Mouse (Mus musculus) heart, embryonic 15.5 days (tissue): ENCODE measurements at regions not wholly inside any gene's neighbourhood (a gene's known extent, or its start where the extent isn't known, plus 50 kb on each side); places are given as distances from the start of the nearest gene placed in this dataset.

Experiments used
- ATAC-seq: fragments of 200-750 bp; cut with Nextera tagmentation; replicated peaks from 2 replicates; pipeline ENCODE4 v1.8.0; 2017; ENCODE audit warnings: low read depth, moderate TSS enrichment; ENCODE audit not compliant: insufficient number of reproducible peaks, insufficient read depth, low FRiP score
- H3K27ac ChIP-seq: fragments of 300-500 bp; sonication (generic); 2 replicates; pipeline ENCODE4 v1.5.1; 2015; ENCODE audit warnings: mild to moderate bottlenecking, inconsistent platforms
- H3K27me3 ChIP-seq: fragments of 300-500 bp; sonication (generic); 2 replicates; pipeline ENCODE4 v1.6.1; 2015; ENCODE audit warnings: inconsistent platforms
- H3K36me3 ChIP-seq: fragments of 300-500 bp; sonication (generic); 2 replicates; pipeline ENCODE4 v1.6.1; 2015; ENCODE audit warnings: mild to moderate bottlenecking, inconsistent platforms
- H3K4me1 ChIP-seq: fragments of 300-500 bp; sonication (generic); replicated peaks from 2 replicates; pipeline ENCODE4 v1.6.1; 2015; ENCODE audit warnings: inconsistent platforms
- H3K4me2 ChIP-seq: fragments of 300-500 bp; sonication (generic); 2 replicates; pipeline ENCODE4 v1.6.1; 2015; ENCODE audit warnings: inconsistent platforms, mild to moderate bottlenecking, moderate library complexity
- H3K4me3 ChIP-seq: fragments of 300-500 bp; sonication (generic); 2 replicates; pipeline ENCODE4 v1.5.1; 2015; ENCODE audit warnings: mild to moderate bottlenecking, inconsistent platforms
- H3K9ac ChIP-seq: fragments of 300-500 bp; sonication (generic); 2 replicates; pipeline ENCODE4 v1.6.1; 2015; ENCODE audit warnings: mild to moderate bottlenecking, inconsistent platforms
- H3K9me3 ChIP-seq: fragments of 300-500 bp; sonication (generic); replicated peaks from 2 replicates; pipeline ENCODE4 v1.6.1; 2016; ENCODE audit warnings: inconsistent platforms
- WGBS: fragments of 180-500 bp; shearing (Covaris S2); methylation state at CpG from one replicate; pipeline ENCODE4 v1.1.7; 2015; ENCODE audit warnings: mixed read lengths; 5-methylcytosine and 5-hydroxymethylcytosine counted together

DNA sequence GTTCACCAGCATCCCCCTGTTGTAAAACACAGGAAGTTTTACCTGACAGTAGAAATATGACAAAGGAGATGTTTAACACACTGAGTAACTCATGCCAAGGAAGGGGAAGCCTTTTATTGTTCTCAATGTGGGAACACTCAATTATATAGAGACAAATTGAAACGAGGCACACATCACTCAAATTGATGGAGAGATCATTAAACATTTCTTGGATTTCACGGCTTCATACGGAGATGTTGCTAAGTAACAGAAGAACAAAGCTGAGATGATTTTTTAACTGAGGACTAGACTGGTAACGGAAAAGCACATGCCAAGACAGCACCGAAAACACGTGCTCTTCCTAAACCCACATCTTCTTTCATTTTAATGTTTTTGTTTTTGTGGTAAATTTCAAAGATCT lies 437.0 kb upstream of the Intu start:
- no peaks in the 10 kb centered on the region for H3K36me3 ChIP-seq
- no peak for ATAC-seq
- WGBS, result 87% methylated on average over 6 of the region's 6 CpGs
- H3K4me2 ChIP-seq, result no peak overlapping the region
- no peaks in the 10 kb centered on the region for H3K27me3 ChIP-seq
- no peaks in the 10 kb centered on the region for H3K9me3 ChIP-seq
- no peaks in the 10 kb centered on the region for H3K4me1 ChIP-seq
- H3K4me3 ChIP-seq, result no peak overlapping the region
- no peak overlapping the region for H3K27ac ChIP-seq
- H3K9ac ChIP-seq, result no peak overlapping the region

DNA sequence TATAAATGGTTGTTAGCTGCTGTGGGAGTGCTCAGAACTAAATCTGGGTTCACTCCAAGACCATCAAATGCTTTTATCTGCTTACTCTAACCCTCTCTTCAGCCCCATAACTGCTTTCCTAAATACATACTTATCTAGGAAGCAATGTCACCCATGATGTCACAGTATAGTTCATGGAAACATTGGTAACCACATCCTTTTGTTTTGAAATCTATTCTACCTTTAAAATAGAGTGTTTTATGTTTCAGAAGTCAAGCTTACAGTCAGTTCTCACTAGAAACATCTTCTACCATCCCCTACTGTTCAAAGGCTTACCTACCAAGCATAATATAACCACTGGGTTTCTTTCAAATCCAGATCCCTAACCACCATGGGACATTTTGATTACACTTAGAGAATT lies 436.4 kb upstream of the Intu start:
- no peak for ATAC-seq
- Histone ChIP-seq H3K27me3 (no peaks in the 10 kb centered on the region), H3K27ac (no peak overlapping the region), H3K36me3 (no peaks in the 10 kb centered on the region), H3K9me3 (no peaks in the 10 kb centered on the region), H3K4me3 (no peak overlapping the region), H3K9ac (no peak overlapping the region), H3K4me1 (no peaks in the 10 kb centered on the region), H3K4me2 (no peak overlapping the region)

DNA sequence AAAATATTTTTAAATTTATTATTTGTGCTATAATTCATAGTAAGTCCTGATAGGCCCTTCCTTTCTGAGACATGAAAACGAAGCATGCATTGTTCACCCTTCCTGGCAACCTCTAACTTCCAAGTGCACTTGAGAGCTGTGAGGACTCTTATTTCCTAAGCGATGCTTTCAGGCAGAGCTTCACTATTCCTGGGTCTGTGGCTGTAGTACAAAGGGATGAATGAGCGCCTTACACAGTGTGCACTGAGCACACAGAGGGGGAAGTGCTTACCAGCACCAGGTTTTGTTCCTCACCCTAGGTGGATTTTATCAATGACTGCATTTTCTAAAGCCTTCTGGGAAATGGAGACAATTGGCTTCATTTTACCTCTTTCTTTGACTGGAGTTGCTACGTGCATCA lies 428.4 kb upstream of the Intu start:
- Histone ChIP-seq H3K27me3 (no peaks in the 10 kb centered on the region), H3K4me1 (no peaks in the 10 kb centered on the region), H3K9me3 (no peaks in the 10 kb centered on the region), H3K36me3 (no peaks in the 10 kb centered on the region), H3K4me3 (no peak overlapping the region), H3K9ac (no peak overlapping the region), H3K27ac (no peak overlapping the region), H3K4me2 (no peak overlapping the region)
- 68% methylated on average over 4 of the region's 4 CpGs for WGBS
- no peak for ATAC-seq

DNA sequence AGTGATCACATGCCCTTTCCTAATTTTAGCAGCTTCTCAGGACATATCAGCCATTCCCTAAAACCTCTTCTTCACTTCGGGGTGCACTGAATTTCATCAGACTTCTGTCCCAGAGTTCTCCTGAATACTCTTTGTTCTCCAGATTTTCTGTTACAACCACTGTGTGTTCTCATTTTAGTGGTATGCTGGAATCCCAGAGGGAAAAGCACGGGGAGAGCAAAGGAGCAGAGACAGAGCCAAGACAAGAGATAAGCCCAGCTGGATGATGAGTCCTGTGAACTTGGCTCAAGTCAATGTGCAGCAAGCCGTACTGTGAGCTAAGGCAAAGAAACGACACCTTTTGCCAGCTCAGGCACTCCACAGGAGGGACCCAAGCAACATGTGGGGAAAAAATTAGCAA lies 416.3 kb upstream of the Intu start:
- no peak for ATAC-seq
- no peak overlapping the region for H3K27ac ChIP-seq

DNA sequence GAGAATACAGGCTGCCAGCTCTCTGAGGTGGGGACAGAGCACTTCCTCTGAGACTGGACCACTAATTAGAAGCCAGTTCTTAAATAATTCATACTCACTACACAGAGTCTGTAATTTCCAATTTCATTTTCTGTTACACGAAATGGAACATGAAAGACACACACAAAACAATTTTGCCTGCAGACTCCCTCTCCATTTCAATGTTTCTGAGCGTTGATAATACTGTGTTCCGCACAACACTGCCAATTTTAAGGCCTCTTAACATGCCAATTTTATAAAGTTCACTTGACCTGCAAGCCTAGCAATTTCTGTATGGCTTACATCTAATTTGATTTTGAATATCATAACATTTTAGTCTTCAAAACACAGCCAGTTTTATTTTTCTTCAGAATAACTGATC lies 412.5 kb upstream of the Intu start:
- H3K4me2 ChIP-seq, result no peak overlapping the region
- WGBS, result 72% methylated on average over 3 of the region's 3 CpGs
- ATAC-seq, result no peak
- no peak overlapping the region for H3K9ac ChIP-seq
- no peak overlapping the region for H3K27ac ChIP-seq
- peaks cover 14% of the 10 kb centered on the region for H3K4me1 ChIP-seq
- no peaks in the 10 kb centered on the region for H3K36me3 ChIP-seq
- no peaks in the 10 kb centered on the region for H3K9me3 ChIP-seq
- no peak overlapping the region for H3K4me3 ChIP-seq
- H3K27me3 ChIP-seq, result no peaks in the 10 kb centered on the region

More for the DNA sequence above, 416.3 kb upstream of the Intu start:
- 16% methylated on average over 4 of the region's 4 CpGs for WGBS
- Histone ChIP-seq H3K9me3 (no peaks in the 10 kb centered on the region), H3K9ac (no peak overlapping the region), H3K4me1 (peaks cover 8% of the 10 kb centered on the region), H3K27me3 (no peaks in the 10 kb centered on the region), H3K4me3 (no peak overlapping the region), H3K4me2 (no peak overlapping the region), H3K36me3 (no peaks in the 10 kb centered on the region)

DNA sequence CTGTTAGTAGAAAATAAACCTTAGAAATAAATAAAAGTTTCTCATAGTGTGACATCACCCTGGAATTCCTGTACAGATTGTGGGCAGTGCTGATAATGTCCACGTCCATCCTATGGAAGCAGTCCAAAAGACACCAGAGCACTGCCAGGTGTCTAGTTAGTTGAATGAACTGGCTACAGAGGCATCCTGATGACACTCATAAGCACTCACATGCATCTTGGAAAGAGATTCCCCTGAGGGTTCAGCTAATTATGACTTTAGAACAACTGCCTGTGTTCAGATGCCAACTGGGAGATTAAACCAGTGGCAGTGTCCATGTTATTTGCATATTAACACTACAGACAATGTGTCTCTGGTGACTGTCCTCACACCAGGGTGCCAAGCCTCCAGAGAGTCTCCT lies 411.6 kb upstream of the Intu start:
- no peak overlapping the region for H3K9ac ChIP-seq
- no peak overlapping the region for H3K4me2 ChIP-seq
- no peaks in the 10 kb centered on the region for H3K9me3 ChIP-seq
- no peak overlapping the region for H3K4me3 ChIP-seq
- no peak overlapping the region for H3K27ac ChIP-seq
- no peaks in the 10 kb centered on the region for H3K27me3 ChIP-seq
- peaks cover 13% of the 10 kb centered on the region for H3K4me1 ChIP-seq
- no peaks in the 10 kb centered on the region for H3K36me3 ChIP-seq
- ATAC-seq, result no peak
- 13% methylated on average over 1 of the region's 1 CpGs for WGBS

DNA sequence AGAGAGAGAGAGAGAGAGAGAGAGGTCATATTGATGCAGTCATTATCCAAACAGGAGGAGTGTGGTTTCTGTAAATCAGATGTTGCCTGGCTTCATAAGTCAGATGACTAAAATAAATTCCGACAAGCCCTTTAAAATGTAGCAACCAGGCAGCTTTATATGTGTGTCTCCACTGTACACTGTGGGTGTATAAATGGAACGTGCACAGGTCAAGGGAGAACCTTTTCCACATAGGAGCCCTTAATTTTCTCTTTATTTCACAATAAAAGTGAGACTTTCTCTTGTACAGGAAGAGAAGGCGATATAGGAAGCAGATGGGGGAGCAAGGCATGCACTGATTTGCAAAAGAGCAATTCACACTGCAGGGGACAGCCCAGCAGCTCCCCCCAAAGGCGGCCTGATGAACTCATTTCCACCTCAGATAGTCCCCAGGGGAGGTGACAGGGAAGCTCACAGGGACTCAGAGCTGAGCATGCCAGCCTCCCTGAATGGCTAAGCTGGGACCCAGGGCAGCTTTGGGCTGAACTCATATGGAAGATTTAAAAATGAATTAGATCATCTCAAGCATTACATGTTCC lies 410.7 kb upstream of the Intu start:
- WGBS, result 23% methylated on average over 4 of the region's 4 CpGs
- Histone ChIP-seq H3K4me3 (no peak overlapping the region), H3K27me3 (no peaks in the 10 kb centered on the region), H3K36me3 (no peaks in the 10 kb centered on the region), H3K9me3 (no peaks in the 10 kb centered on the region), H3K27ac (no peak overlapping the region; the same call in 1 of the 2 replicates), H3K9ac (no peak overlapping the region), H3K4me1 (peaks cover 8% of the 10 kb centered on the region; the same call in 1 of the 2 replicates), H3K4me2 (no peak overlapping the region)
- 0 out of 2 replicates have a peak, but pooled peaks have one; percentile 43 for ATAC-seq

DNA sequence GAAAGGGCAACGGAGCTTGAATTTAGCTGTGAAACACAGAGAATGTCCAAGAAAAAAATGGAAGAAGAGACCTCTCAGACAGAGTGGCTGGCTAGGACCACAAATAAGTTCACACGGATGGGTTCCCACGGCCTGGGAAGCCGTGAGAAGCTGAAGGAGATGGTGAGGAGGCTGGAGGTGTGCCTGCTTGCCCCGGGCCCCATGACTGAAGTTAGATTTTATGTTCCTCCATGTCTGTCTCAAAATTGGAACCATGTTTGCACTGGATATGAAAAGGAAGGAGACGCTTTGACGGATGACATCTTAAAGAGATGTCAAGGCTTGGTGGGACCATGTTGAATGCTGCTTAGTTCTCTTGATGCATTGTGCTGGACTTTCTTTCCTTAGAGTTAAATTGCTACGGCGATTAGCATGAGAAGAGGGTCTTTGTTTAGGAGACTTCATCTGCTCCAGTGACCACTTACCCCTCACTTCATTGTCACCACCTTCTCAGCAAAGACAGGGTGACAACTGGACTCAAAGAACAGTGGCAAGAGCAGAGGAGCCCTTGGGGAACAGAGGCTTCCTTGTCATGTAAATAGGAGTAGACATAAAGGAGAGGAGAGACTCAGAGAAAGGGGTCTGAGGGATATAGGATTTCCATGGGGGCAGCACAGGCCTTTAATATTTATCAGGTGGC lies 407.4 kb upstream of the Intu start:
- H3K9ac ChIP-seq, result no peak overlapping the region
- no peak overlapping the region for H3K4me3 ChIP-seq
- no peak for ATAC-seq
- no peaks in the 10 kb centered on the region for H3K9me3 ChIP-seq
- H3K4me1 ChIP-seq, result peaks cover 8% of the 10 kb centered on the region; the same call in 1 of the 2 replicates
- no peak overlapping the region for H3K27ac ChIP-seq
- H3K27me3 ChIP-seq, result no peaks in the 10 kb centered on the region
- 84% methylated on average over 9 of the region's 9 CpGs for WGBS
- no peaks in the 10 kb centered on the region for H3K36me3 ChIP-seq
- no peak overlapping the region for H3K4me2 ChIP-seq

DNA sequence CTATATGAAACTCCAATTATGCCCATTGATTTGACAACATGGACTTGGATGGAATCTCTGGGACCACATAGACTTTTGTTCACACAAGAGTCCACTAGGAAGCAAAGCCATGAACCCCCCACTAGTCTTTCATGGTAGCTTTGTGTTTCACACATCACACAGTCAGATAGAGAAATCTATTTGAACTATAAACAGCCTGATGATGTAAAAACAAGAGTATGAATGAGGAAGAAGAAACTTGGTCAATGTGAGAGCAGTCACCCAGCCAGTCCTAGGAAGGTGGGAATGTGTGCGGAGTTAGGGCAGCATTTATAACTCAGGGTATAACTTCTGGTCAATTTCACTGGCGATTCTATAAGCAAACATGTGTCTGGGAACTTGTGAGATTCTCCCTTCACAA lies 404.2 kb upstream of the Intu start:
- WGBS, result 87% methylated on average over 2 of the region's 2 CpGs
- H3K27ac ChIP-seq, result no peak overlapping the region
- H3K4me3 ChIP-seq, result no peak overlapping the region
- H3K9me3 ChIP-seq, result no peaks in the 10 kb centered on the region
- H3K36me3 ChIP-seq, result no peaks in the 10 kb centered on the region
- H3K27me3 ChIP-seq, result no peaks in the 10 kb centered on the region
- ATAC-seq, result no peak
- no peak overlapping the region for H3K4me2 ChIP-seq
- H3K9ac ChIP-seq, result no peak overlapping the region
- no peaks in the 10 kb centered on the region; the same call in 1 of the 2 replicates for H3K4me1 ChIP-seq

DNA sequence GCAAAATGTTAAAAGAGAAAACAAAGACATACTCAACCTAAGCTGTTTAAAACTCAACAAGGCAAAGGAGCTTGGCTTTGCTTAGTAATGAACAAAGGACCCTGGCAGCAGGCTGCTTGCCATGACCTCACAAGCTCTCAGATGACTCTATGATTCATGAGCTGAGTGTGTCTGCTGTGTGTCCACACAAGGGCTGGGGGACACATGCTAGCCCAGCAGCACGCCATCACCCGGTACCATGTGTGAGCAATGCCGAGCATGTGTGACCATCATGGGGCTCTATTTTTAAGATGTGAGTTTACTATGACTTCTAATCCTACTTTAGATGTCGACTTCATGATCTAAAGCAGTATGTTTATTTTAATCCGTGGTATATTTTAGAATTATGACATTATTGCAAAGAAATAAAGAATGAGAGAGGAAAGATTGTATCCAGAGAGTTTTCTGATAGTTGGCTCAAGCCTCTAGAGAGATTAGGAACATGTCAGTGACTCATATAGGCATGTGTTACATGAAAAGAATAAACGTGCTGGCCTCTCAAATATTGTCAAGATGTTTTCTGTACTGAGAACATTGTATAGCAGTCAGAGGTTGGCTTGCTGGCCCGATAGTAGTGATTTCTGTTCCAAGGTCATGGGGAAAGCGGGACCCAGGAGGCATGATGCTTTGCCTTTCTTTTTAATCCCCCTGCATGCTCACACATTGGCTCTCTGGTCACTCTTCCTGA lies 400.1 kb upstream of the Intu start:
- Histone ChIP-seq H3K36me3 (no peaks in the 10 kb centered on the region), H3K4me2 (no peak overlapping the region), H3K9ac (no peak overlapping the region), H3K4me3 (no peak overlapping the region), H3K9me3 (no peaks in the 10 kb centered on the region), H3K4me1 (no peaks in the 10 kb centered on the region; the same call in 1 of the 2 replicates), H3K27me3 (no peaks in the 10 kb centered on the region), H3K27ac (no peak overlapping the region)
- no peak for ATAC-seq
- WGBS, result 62% methylated on average over 8 of the region's 8 CpGs

DNA sequence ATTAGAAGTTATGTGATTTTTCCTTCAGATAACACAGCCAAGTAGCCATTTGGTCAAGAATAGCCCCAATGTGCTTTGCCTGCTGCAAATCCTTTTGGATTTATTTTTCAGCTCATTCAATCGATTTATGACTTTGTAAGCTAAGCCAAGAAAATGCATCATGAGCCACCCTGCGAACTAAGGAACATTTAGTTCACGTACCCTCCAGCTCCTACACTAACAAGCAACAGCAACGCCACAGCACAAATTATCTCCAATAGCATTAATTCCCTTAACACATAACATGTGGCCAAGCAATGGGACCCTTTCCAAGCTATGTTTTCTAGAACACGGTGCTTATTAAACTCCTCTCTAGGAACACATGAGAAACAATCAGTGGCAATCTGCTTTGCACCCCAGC lies 392.4 kb upstream of the Intu start:
- no peak overlapping the region for H3K27ac ChIP-seq
- 74% methylated on average over 5 of the region's 5 CpGs for WGBS

DNA sequence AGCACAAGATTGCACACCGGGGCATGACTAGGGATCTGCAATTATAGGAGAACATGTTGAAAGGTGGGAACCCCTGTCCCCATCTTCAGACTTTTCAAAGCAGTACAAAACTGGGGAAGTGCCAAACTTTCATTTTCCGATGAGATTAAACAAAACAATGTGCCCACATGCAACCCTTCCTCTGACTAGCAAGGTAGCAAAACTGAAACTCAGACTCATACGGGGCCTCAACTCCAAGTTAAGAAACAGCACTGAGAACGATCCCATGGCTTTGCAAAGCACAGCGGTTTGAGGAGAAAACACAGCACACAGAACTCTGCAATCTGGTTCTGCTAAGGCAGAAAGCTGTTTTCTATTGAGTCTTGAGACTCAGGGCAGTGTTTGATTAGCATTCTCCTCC lies 388.9 kb upstream of the Intu start:
- H3K27ac ChIP-seq, result no peak overlapping the region
- no peak overlapping the region for H3K4me3 ChIP-seq
- no peaks in the 10 kb centered on the region for H3K36me3 ChIP-seq
- no peaks in the 10 kb centered on the region for H3K9me3 ChIP-seq
- H3K4me2 ChIP-seq, result no peak overlapping the region
- H3K9ac ChIP-seq, result no peak overlapping the region
- WGBS, result 83% methylated on average over 5 of the region's 5 CpGs
- H3K27me3 ChIP-seq, result no peaks in the 10 kb centered on the region
- ATAC-seq, result no peak
- H3K4me1 ChIP-seq, result no peaks in the 10 kb centered on the region

More for the DNA sequence above, 392.4 kb upstream of the Intu start:
- H3K4me3 ChIP-seq, result no peak overlapping the region
- no peak overlapping the region for H3K4me2 ChIP-seq
- no peaks in the 10 kb centered on the region for H3K36me3 ChIP-seq
- no peaks in the 10 kb centered on the region for H3K9me3 ChIP-seq
- H3K9ac ChIP-seq, result no peak overlapping the region
- no peaks in the 10 kb centered on the region for H3K27me3 ChIP-seq
- no peak for ATAC-seq
- no peaks in the 10 kb centered on the region for H3K4me1 ChIP-seq
